Mouse (Mus musculus) kidney, postnatal 10 days (tissue): Measurements from ENCODE around the gene Mrpl37.

Experiments used
- DNase-seq: peaks from one replicate; pipeline ENCODE4 v3.0.0; 2021; ENCODE audit warnings: mixed read lengths

Mrpl37 gene

GRCm38 (mm10) chr4:107015971-107016511, 50.6 kb downstream of the Mrpl37 start:
- DNase-seq, result peak; percentile 70

- no peak for DNase-seq
Measured at GRCm38 (mm10) chr4:107013817-107014260, 52.8 kb downstream of the Mrpl37 start.

- DNase-seq, result no peak
Measured at GRCm38 (mm10) chr4:107013119-107013816, 53.4 kb downstream of the Mrpl37 start.

- DNase-seq, result no peak
Measured at GRCm38 (mm10) chr4:107012574-107012973, 54.1 kb downstream of the Mrpl37 start.

GRCm38 (mm10) chr4:107012005-107012478, 54.6 kb downstream of the Mrpl37 start:
- peak; percentile 52 for DNase-seq

- DNase-seq, result no peak
Measured at GRCm38 (mm10) chr4:107011325-107012004, 55.2 kb downstream of the Mrpl37 start.

- DNase-seq, result no peak
Measured at GRCm38 (mm10) chr4:107009548-107009947, 57.1 kb downstream of the Mrpl37 start.

GRCm38 (mm10) chr4:107008161-107008560, 58.5 kb downstream of the Mrpl37 start:
- DNase-seq, result no peak

GRCm38 (mm10) chr4:107007359-107007758, 59.3 kb downstream of the Mrpl37 start:
- no peak for DNase-seq

- no peak for DNase-seq
Measured at GRCm38 (mm10) chr4:107006807-107007206, 59.9 kb downstream of the Mrpl37 start.

GRCm38 (mm10) chr4:107006229-107006628, 60.4 kb downstream of the Mrpl37 start:
- DNase-seq, result peak; percentile 61
